Mouse (Mus musculus) lung, adult 2 months (tissue): ENCODE measurements around the gene Srprb.
"Not testable (repeated sequence)": the region's sequence is repeated elsewhere in the genome, so short reads cannot be mapped to it uniquely, and the experiment has no call there.

Experiments
- CTCF ChIP-seq: fragments of 200-500 bp; IDR thresholded peaks from 2 replicates; pipeline ENCODE4 v1.5.1; 2011; ENCODE audit warnings: mild to moderate bottlenecking, low read length, control low read depth; ENCODE audit not compliant: insufficient read depth
- POLR2A ChIP-seq: fragments of 200-500 bp; IDR thresholded peaks from 2 replicates; pipeline ENCODE4 v1.6.1; 2011; ENCODE audit warnings: low read depth, mild to moderate bottlenecking, control low read depth, low read length, borderline replicate concordance; ENCODE audit errors: extremely low read depth

- not testable (repeated sequence) for TF ChIP-seq POLR2A, CTCF
These were observed 46.8 kb downstream of the Srprb start for GRCm38 (mm10) chr9:103155158-103155557.
